Mouse (Mus musculus) limb, embryonic 13.5 days (tissue): ENCODE data around the gene Dennd2a. TPM values are rescaled to one million over a fixed set of nuclear protein-coding genes. Genes with fewer than 3 reads are reported as not detected.

Experiments used
- ATAC-seq: fragments of 200-750 bp; cut with Nextera tagmentation; 2 replicates; pipeline ENCODE4 v1.8.0; 2017; ENCODE audit warnings: low read depth, moderate number of reproducible peaks, moderate TSS enrichment; ENCODE audit not compliant: low FRiP score
- H3K27ac ChIP-seq: fragments of 300-500 bp; sonication (generic); 2 replicates; pipeline ENCODE4 v1.5.1; 2015; ENCODE audit warnings: inconsistent platforms, mild to moderate bottlenecking, moderate library complexity
- H3K27me3 ChIP-seq: fragments of 300-500 bp; sonication (generic); 2 replicates; pipeline ENCODE4 v1.6.1; 2015; ENCODE audit warnings: mild to moderate bottlenecking, inconsistent platforms
- H3K36me3 ChIP-seq: fragments of 300-500 bp; sonication (generic); 2 replicates; pipeline ENCODE4 v1.6.1; 2015; ENCODE audit warnings: inconsistent platforms, mild to moderate bottlenecking, moderate library complexity
- H3K4me1 ChIP-seq: fragments of 300-500 bp; sonication (generic); 2 replicates; pipeline ENCODE4 v1.6.1; 2015; ENCODE audit warnings: inconsistent platforms
- H3K4me2 ChIP-seq: fragments of 300-500 bp; sonication (generic); replicated peaks from 2 replicates; pipeline ENCODE4 v1.6.1; 2015; ENCODE audit warnings: inconsistent platforms, mild to moderate bottlenecking, moderate library complexity
- H3K4me3 ChIP-seq: fragments of 300-500 bp; sonication (generic); 2 replicates; pipeline ENCODE4 v1.5.1; 2015; ENCODE audit warnings: moderate library complexity, mild to moderate bottlenecking, inconsistent platforms
- H3K9ac ChIP-seq: fragments of 300-500 bp; sonication (generic); 2 replicates; pipeline ENCODE4 v1.6.1; 2015; ENCODE audit warnings: mild to moderate bottlenecking, inconsistent platforms
- H3K9me3 ChIP-seq: fragments of 300-500 bp; sonication (generic); 2 replicates; pipeline ENCODE4 v1.6.1; 2016; ENCODE audit warnings: inconsistent platforms
- WGBS: fragments of 180-500 bp; shearing (Covaris S2); methylation state at CpG from one replicate; pipeline ENCODE4 v1.1.7; 2015; 5-methylcytosine and 5-hydroxymethylcytosine counted together
- polyA plus RNA-seq: library from polyadenylated mRNA; unstranded; fragments of >200 nt; fragmentation: Nextera tagmentation; extraction: Ambion mirVana; gene quantifications from 2 replicates; pipeline ENCODE4 v1.2.1, GENCODE M21; 2015

Gene Dennd2a
- polyA plus RNA-seq, 1 experiment from 2014 or later = 30.1 TPM

GRCm38 (mm10) chr6:39434886-39435492 lies 122.7 kb downstream of the Dennd2a start:
- 68% methylated on average over 2 of the region's 2 CpGs for WGBS
- H3K27me3 ChIP-seq = no peaks in the 10 kb centered on the region
- ATAC-seq = no peak
- no peak overlapping the region for H3K4me3 ChIP-seq
- H3K9ac ChIP-seq = no peak overlapping the region
- no peak overlapping the region for H3K4me2 ChIP-seq
- H3K4me1 ChIP-seq = no peaks in the 10 kb centered on the region
- H3K9me3 ChIP-seq = no peaks in the 10 kb centered on the region
- H3K36me3 ChIP-seq = no peaks in the 10 kb centered on the region
- no peak overlapping the region for H3K27ac ChIP-seq

GRCm38 (mm10) chr6:39434111-39434885 lies 123.4 kb downstream of the Dennd2a start:
- no peak overlapping the region for H3K9ac ChIP-seq
- WGBS = 75% methylated on average over 2 of the region's 2 CpGs
- no peak for ATAC-seq

DNA sequence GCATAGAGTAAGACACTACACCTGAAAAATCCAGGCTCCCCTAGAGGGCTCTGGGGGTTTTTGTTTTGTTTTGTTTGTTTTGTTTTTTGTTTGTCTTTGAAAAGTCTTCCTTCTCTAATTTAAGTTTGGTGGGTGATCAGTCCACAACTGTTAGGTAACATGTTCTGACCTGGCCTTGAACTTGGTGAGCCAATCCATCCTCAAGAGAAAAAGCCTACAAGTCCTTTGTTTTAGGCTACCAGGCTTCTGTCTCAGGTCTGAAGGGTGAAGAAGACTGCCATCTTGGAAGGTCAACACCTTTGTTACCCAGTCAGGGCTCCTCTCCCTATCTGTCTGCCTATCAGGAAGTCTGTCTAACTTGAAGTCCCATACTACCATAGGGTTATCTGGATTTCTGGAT lies 124.0 kb downstream of the Dennd2a start:
- ATAC-seq = no peak
- no peaks in the 10 kb centered on the region for H3K4me1 ChIP-seq
- no peak overlapping the region for H3K27ac ChIP-seq
- no peak overlapping the region for H3K4me3 ChIP-seq
- no peak overlapping the region for H3K9ac ChIP-seq
- no peak overlapping the region for H3K4me2 ChIP-seq
- H3K27me3 ChIP-seq = no peaks in the 10 kb centered on the region
- no peaks in the 10 kb centered on the region for H3K9me3 ChIP-seq
- H3K36me3 ChIP-seq = no peaks in the 10 kb centered on the region

More at GRCm38 (mm10) chr6:39434111-39434885, 123.4 kb downstream of the Dennd2a start:
- Histone ChIP-seq H3K4me1 (no peaks in the 10 kb centered on the region), H3K4me3 (no peak overlapping the region), H3K36me3 (no peaks in the 10 kb centered on the region), H3K4me2 (no peak overlapping the region), H3K27ac (no peak overlapping the region), H3K27me3 (no peaks in the 10 kb centered on the region), H3K9me3 (no peaks in the 10 kb centered on the region)

- Histone ChIP-seq H3K4me1 (no peaks in the 10 kb centered on the region), H3K9ac (no peak overlapping the region), H3K4me3 (no peak overlapping the region), H3K36me3 (no peaks in the 10 kb centered on the region), H3K27ac (no peak overlapping the region), H3K9me3 (no peaks in the 10 kb centered on the region), H3K27me3 (no peaks in the 10 kb centered on the region), H3K4me2 (no peak overlapping the region)
- 87% methylated on average over 4 of the region's 4 CpGs for WGBS
- no peak for ATAC-seq
Measured at GRCm38 (mm10) chr6:39433174-39433573, 124.5 kb downstream of the Dennd2a start.

DNA sequence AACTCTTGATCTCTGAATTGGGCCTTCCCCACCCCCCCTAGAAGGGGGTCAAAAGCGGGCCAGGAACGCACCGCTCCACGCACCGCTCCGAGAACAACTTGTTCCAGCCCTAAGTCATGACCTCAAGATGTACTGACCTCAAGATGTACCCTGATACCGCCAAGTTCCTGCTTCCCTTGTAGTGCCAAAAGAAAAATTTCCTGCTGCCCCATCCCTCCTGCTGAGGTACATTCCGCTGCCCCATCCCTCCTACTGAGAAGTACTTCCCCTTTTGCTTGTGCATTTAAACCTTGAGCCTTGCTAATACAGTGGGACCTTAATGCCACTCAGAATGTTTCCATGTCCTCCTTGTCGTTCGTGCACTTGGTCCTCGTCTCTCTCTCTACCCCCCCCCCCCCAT lies 126.9 kb downstream of the Dennd2a start:
- Histone ChIP-seq H3K27me3 (no peaks in the 10 kb centered on the region), H3K4me2 (no peak overlapping the region), H3K4me3 (no peak overlapping the region), H3K4me1 (no peaks in the 10 kb centered on the region), H3K9ac (no peak overlapping the region), H3K9me3 (no peaks in the 10 kb centered on the region), H3K27ac (no peak overlapping the region), H3K36me3 (no peaks in the 10 kb centered on the region)
- no peak for ATAC-seq
- 76% methylated on average over 11 of the region's 11 CpGs for WGBS

DNA sequence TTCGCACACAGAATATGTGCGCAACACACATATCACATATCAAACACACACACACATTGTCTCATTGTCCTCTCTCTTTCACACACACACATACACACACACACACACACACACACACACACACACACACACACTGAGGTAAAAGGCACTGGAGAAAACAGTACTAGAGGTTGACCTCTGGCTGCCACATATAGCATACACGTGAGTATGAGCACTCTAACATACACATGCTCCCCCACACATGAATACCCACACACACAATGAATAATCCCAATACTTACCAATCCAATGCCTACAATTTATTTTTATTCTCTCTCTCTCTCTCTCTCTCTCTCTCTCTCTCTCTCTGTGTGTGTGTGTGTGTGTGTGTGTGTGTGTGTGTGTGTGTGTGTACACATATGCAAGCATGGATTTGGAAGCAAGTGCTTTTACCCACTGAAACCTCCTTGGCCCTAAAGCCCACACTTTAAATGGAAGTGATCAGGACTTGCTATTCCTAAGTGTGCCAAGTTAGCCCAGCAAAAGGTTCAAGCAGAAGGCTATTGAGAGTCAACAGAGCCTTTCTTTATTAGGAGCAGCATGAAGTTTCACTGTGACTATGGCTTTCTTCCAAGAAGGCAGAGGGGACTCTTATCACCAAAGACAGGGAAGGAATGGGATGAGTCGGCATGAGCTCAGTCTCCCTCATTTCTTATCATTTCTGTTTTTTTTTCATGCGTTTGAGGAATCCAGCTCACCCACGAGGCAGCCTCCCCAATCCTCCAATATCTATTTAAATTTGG lies 128.5 kb downstream of the Dennd2a start:
- Histone ChIP-seq H3K9ac (no peak overlapping the region), H3K4me3 (no peak overlapping the region), H3K36me3 (no peaks in the 10 kb centered on the region), H3K27me3 (no peaks in the 10 kb centered on the region), H3K9me3 (no peaks in the 10 kb centered on the region), H3K4me1 (no peaks in the 10 kb centered on the region), H3K4me2 (no peak overlapping the region), H3K27ac (no peak overlapping the region)
- WGBS = 77% methylated on average over 6 of the region's 6 CpGs
- ATAC-seq = no peak

DNA sequence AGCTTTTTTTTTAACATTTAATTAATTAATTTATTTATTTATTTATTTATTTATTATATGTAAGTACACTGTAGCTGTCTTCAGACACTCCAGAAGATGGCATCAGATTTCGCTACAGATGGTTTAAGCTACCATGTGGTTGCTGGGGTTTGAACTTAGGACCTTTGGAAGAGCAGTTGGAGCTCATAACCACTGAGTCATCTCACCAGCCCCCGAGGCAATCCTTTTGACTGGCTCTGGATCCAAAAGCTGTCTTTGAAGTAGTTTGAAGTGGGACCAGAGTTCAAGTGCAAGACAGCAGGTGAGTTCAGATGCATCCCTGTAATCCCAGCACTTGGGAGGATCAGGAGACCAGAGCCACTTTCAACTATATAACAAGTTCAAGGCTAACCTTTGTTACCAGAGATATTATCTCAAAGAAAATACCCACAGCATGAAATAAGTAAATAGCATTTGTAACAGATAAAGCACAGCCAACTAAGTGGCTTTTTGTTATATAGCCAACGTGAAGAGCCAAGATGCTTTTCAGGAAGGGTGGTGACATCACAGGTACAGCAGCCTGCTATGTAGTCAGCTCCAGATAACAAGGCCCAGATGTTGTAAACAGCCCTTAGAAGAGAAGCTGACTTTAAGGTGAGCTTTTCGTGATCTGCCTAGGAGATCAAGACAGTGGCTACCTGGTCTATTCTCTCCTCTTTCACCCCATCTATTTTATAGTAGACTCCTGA lies 130.2 kb downstream of the Dennd2a start:
- Histone ChIP-seq H3K36me3 (no peaks in the 10 kb centered on the region), H3K9me3 (no peaks in the 10 kb centered on the region), H3K4me1 (no peaks in the 10 kb centered on the region), H3K4me3 (no peak overlapping the region), H3K4me2 (no peak overlapping the region), H3K9ac (no peak overlapping the region), H3K27ac (no peak overlapping the region), H3K27me3 (peaks cover 4% of the 10 kb centered on the region; the same call in 1 of the 2 replicates)
- WGBS = 65% methylated on average over 4 of the region's 4 CpGs
- no peak for ATAC-seq

DNA sequence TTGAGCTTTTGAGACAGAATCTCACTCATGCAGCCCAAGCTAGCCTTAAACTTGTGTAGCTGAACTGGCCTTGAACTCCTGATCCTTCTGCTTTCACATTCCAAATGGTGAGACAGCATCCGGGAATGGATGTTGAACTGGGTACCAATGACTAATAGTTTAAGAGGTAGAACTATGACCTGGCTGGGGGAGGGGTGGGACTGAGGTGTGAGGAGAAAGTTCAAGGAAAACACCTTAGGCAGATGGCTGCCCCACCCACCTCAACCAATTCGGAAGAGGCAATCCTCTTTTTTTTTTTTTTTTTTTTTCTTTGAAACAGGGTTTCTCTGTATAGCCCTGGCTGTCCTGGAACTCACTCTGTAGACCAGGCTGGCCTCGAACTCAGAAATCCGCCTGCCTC lies 130.9 kb downstream of the Dennd2a start:
- no peaks in the 10 kb centered on the region for H3K36me3 ChIP-seq
- no peaks in the 10 kb centered on the region for H3K4me1 ChIP-seq
- H3K4me2 ChIP-seq = no peak overlapping the region
- 87% methylated on average over 4 of the region's 4 CpGs for WGBS
- H3K9me3 ChIP-seq = no peaks in the 10 kb centered on the region
- no peak overlapping the region for H3K27ac ChIP-seq
- H3K4me3 ChIP-seq = no peak overlapping the region
- H3K27me3 ChIP-seq = peaks cover 8% of the 10 kb centered on the region
- no peak for ATAC-seq
- no peak overlapping the region for H3K9ac ChIP-seq

- no peak overlapping the region for H3K9ac ChIP-seq
Measured at GRCm38 (mm10) chr6:39425181-39425580, 132.5 kb downstream of the Dennd2a start.

GRCm38 (mm10) chr6:39423686-39424085 lies 134.0 kb downstream of the Dennd2a start:
- Histone ChIP-seq H3K36me3 (no peaks in the 10 kb centered on the region), H3K4me3 (no peak overlapping the region), H3K9me3 (no peaks in the 10 kb centered on the region), H3K9ac (no peak overlapping the region), H3K4me1 (peaks cover 5% of the 10 kb centered on the region), H3K27ac (no peak overlapping the region), H3K27me3 (peaks cover 20% of the 10 kb centered on the region), H3K4me2 (no peak overlapping the region)
- WGBS = 89% methylated on average over 7 of the region's 7 CpGs
- ATAC-seq = no peak

More at GRCm38 (mm10) chr6:39425181-39425580, 132.5 kb downstream of the Dennd2a start:
- no peaks in the 10 kb centered on the region for H3K4me1 ChIP-seq
- ATAC-seq = no peak
- no peak overlapping the region for H3K27ac ChIP-seq
- H3K4me2 ChIP-seq = no peak overlapping the region
- 83% methylated on average over 2 of the region's 2 CpGs for WGBS
- no peak overlapping the region for H3K4me3 ChIP-seq
- peaks cover 16% of the 10 kb centered on the region for H3K27me3 ChIP-seq
- no peaks in the 10 kb centered on the region for H3K36me3 ChIP-seq
- no peaks in the 10 kb centered on the region for H3K9me3 ChIP-seq

- no peak for ATAC-seq
- H3K9me3 ChIP-seq = no peaks in the 10 kb centered on the region
- no peak overlapping the region for H3K9ac ChIP-seq
- H3K36me3 ChIP-seq = no peaks in the 10 kb centered on the region
- H3K27me3 ChIP-seq = peaks cover 26% of the 10 kb centered on the region
- H3K4me2 ChIP-seq = no peak overlapping the region
- H3K4me3 ChIP-seq = no peak overlapping the region
- peaks cover 5% of the 10 kb centered on the region for H3K4me1 ChIP-seq
- H3K27ac ChIP-seq = no peak overlapping the region
- 51% methylated on average over 6 of the region's 6 CpGs for WGBS
Measured at GRCm38 (mm10) chr6:39423130-39423551, 134.5 kb downstream of the Dennd2a start.
